Mouse (Mus musculus) Patski (cell line): ENCODE measurements around the gene Klf15. TPM values are rescaled to one million over a fixed set of nuclear protein-coding genes. Genes with fewer than 3 reads are reported as not detected.

Source experiments
- ATAC-seq: fragments of 100-300 bp; one replicate; pipeline ENCODE4 v1.8.0; 2021
- CTCF ChIA-PET: fragments of 350-600 bp; sonication (Branson Sonifier 250); formaldehyde crosslinking; loops from one replicate; lab custom pipeline; 2022; ENCODE audit warnings: inconsistent platforms; lab: Charles Lee
- POLR2A ChIA-PET: fragments of 350-600 bp; sonication (Branson Sonifier 250); formaldehyde crosslinking; loops from one replicate; lab custom pipeline; 2022; ENCODE audit warnings: antibody characterized with exemption, inconsistent platforms; lab: Charles Lee
- DNase-seq: peaks from one replicate; pipeline ENCODE4 v3.0.0-alpha.2; 2011; ENCODE audit warnings: low read depth, low spot score
- H3K27me3 ChIP-seq: fragments of 371-371 bp; one replicate; pipeline ENCODE4 v1.5.1; 2021
- CTCF ChIP-seq: fragments of 100-300 bp; IDR thresholded peaks from one replicate; pipeline ENCODE4 v1.5.1; 2021
- in situ Hi-C: fragments of 300-500 bp; cut with MboI; formaldehyde crosslinking; loops from 3 replicates; pipeline ENCODE4 v1.11.1; 2018; ENCODE audit warnings: low pct_unique_long_range_greater_than_20kb, mixed read lengths
- polyA plus RNA-seq: library from polyadenylated mRNA; unstranded; gene quantifications from one replicate; pipeline ENCODE4 v1.2.3, GENCODE M21; 2021

The Klf15 gene
- polyA plus RNA-seq, 1 experiment from 2014 or later: 8.8 TPM

- in situ Hi-C loops: no loop called here
- no peaks in the 10 kb centered on the region for H3K27me3 ChIP-seq
- CTCF ChIA-PET: no interaction called here
- ATAC-seq: no peak
- TF ChIP-seq CTCF: no peak
- POLR2A ChIA-PET: no interaction called here
- no peak for DNase-seq
Observed at GRCm38 (mm10) chr6:90486176-90486921, 24.0 kb downstream of the Klf15 start, which contains the start of gene Aldh1l1. Gene Aldh1l1, plus strand, starts transcription at chr6:90486427.

- no peak for TF ChIP-seq CTCF
- DNase-seq (no peak), ATAC-seq (no peak)
- in situ Hi-C loops: no loop called here
- ChIA-PET POLR2A (no interaction called here), CTCF (no interaction called here)
- H3K27me3 ChIP-seq: no peaks in the 10 kb centered on the region
Observed at GRCm38 (mm10) chr6:90487531-90487930, 25.2 kb downstream of the Klf15 start.

- ATAC-seq: no peak
- POLR2A ChIA-PET: no interaction called here
- TF ChIP-seq CTCF: no peak
- DNase-seq: no peak
- in situ Hi-C loops: no loop called here
- CTCF ChIA-PET: no interaction called here
- H3K27me3 ChIP-seq: no peaks in the 10 kb centered on the region
Observed at GRCm38 (mm10) chr6:90489532-90489931, 27.2 kb downstream of the Klf15 start.

GRCm38 (mm10) chr6:90490976-90491375, 28.6 kb downstream of the Klf15 start:
- H3K27me3 ChIP-seq: no peaks in the 10 kb centered on the region
- CTCF ChIA-PET: interaction anchor here (1.1 kb wide), 1 partner anchor 21 kb away, joined by 3 read pairs; no protein-coding TSS in a partner anchor
- POLR2A ChIA-PET: interaction anchor here (1.6 kb wide), 1 partner anchor 13 kb away, joined by 3 read pairs; no protein-coding TSS in a partner anchor
- TF ChIP-seq CTCF: no peak
- ATAC-seq (no peak), DNase-seq (no peak)
- in situ Hi-C loops: no loop called here

- in situ Hi-C loops: no loop called here
- ChIA-PET POLR2A (no interaction called here), CTCF (no interaction called here)
- no peak for TF ChIP-seq CTCF
- H3K27me3 ChIP-seq: no peaks in the 10 kb centered on the region
- ATAC-seq (no peak), DNase-seq (no peak)
Observed at GRCm38 (mm10) chr6:90491956-90492744, 29.8 kb downstream of the Klf15 start.

GRCm38 (mm10) chr6:90494155-90494554, 31.8 kb downstream of the Klf15 start:
- in situ Hi-C loops: no loop called here
- H3K27me3 ChIP-seq: no peaks in the 10 kb centered on the region
- POLR2A ChIA-PET: no interaction called here
- CTCF ChIA-PET: no interaction called here
- DNase-seq (no peak), ATAC-seq (no peak)
- TF ChIP-seq CTCF: no peak

GRCm38 (mm10) chr6:90494566-90494965, 32.2 kb downstream of the Klf15 start:
- ATAC-seq (no peak), DNase-seq (no peak)
- ChIA-PET POLR2A (interaction anchor here (1.0 kb wide), 1 partner anchor 17 kb away, joined by 3 read pairs; no protein-coding TSS in a partner anchor), CTCF (interaction anchor here (1.1 kb wide), 1 partner anchor 10 kb away, joined by 4 read pairs; no protein-coding TSS in a partner anchor)
- H3K27me3 ChIP-seq: no peaks in the 10 kb centered on the region
- in situ Hi-C loops: no loop called here
- no peak for TF ChIP-seq CTCF

- no peak for TF ChIP-seq CTCF
- ChIA-PET POLR2A (interaction anchor here (1.0 kb wide), 1 partner anchor 17 kb away, joined by 3 read pairs; no protein-coding TSS in a partner anchor), CTCF (interaction anchor here (1.1 kb wide), 1 partner anchor 9 kb away, joined by 4 read pairs; no protein-coding TSS in a partner anchor)
- no peak for ATAC-seq
- no peak for DNase-seq
- no peaks in the 10 kb centered on the region for H3K27me3 ChIP-seq
- in situ Hi-C loops: no loop called here
Observed at GRCm38 (mm10) chr6:90495282-90495912, 33.0 kb downstream of the Klf15 start.

GRCm38 (mm10) chr6:90496217-90496616, 33.8 kb downstream of the Klf15 start:
- ChIA-PET POLR2A (no interaction called here), CTCF (no interaction called here)
- TF ChIP-seq CTCF: no peak
- ATAC-seq (no peak), DNase-seq (no peak)
- no peaks in the 10 kb centered on the region for H3K27me3 ChIP-seq
- in situ Hi-C loops: no loop called here

- DNase-seq: no peak
- in situ Hi-C loops: no loop called here
- no peak for ATAC-seq
- no peaks in the 10 kb centered on the region for H3K27me3 ChIP-seq
- CTCF ChIA-PET: interaction anchor here (1.1 to 1.4 kb wide), 2 partner anchors 17 to 64 kb away, joined by 4 read pairs; no protein-coding TSS in a partner anchor
- no peak for TF ChIP-seq CTCF
- POLR2A ChIA-PET: no interaction called here
Observed at GRCm38 (mm10) chr6:90499509-90499908, 37.1 kb downstream of the Klf15 start.
